Mouse (Mus musculus) liver, postnatal 0 days (tissue): Measurements from ENCODE around the gene Dynlrb1.

Source experiments
- CTCF ChIP-seq: sonication (generic); IDR thresholded peaks from 2 replicates; pipeline ENCODE4 v1.5.1; 2016; ENCODE audit warnings: antibody characterized with exemption, low read depth
- EP300 ChIP-seq: IDR thresholded peaks from 2 replicates; pipeline ENCODE4 v1.6.1; 2016; ENCODE audit warnings: antibody characterized with exemption, low read depth, mild to moderate bottlenecking

GRCm38 (mm10) chr2:155287456-155288250 is 51.3 kb downstream of the Dynlrb1 start:
- TF ChIP-seq CTCF (no peak), EP300 (no peak)
